Comparison of ENCODE assay signal across 10 mouse cellular contexts in genomic region chr6:127932697-127933096, GRCm38 (mm10). TPM values are rescaled to one million over a fixed set of nuclear protein-coding genes. Genes with fewer than 3 reads are reported as not detected.
DNase-seq lines count a peak whose midpoint lies in the region; ATAC-seq lines count a peak whose summit lies in the region.
"Had no signal": no experiment of that assay in that cellular context is flagged by ENCODE, and none has a peak within 500 bp of the region (broad histone marks: within the 10 kb centered on the region; RNA-seq: fewer than 3 reads in every experiment).

No protein-coding gene starts in this region.

- H3K9me3 ChIP-seq in embryonic facial prominence, embryonic 14.5 days (ENCODE audit: control insufficient read depth, low read length) = no peaks in the 10 kb centered on the region
- H3K9me3 ChIP-seq in forebrain, embryonic 14.5 days (replicated peaks; ENCODE audit: control insufficient read depth, low read length) = no peaks in the 10 kb centered on the region
- H3K9me3 ChIP-seq: heart, embryonic 15.5 days had no signal

- peaks cover 14% of the 10 kb centered on the region for H3K4me1 ChIP-seq in embryonic facial prominence, embryonic 14.5 days (ENCODE audit: control insufficient read depth, insufficient read depth, low read length)
- H3K4me1 ChIP-seq in forebrain, embryonic 14.5 days (ENCODE audit: control insufficient read depth, insufficient read depth, low read length) = no peaks in the 10 kb centered on the region

- H3K27me3 ChIP-seq in embryonic facial prominence, embryonic 14.5 days (replicated peaks; ENCODE audit: control insufficient read depth, insufficient read depth, low read length) = no peaks in the 10 kb centered on the region
- H3K27me3 ChIP-seq in forebrain, embryonic 14.5 days (replicated peaks; ENCODE audit: control insufficient read depth, insufficient read depth, low read length) = no peaks in the 10 kb centered on the region
- H3K27me3 ChIP-seq: heart, embryonic 15.5 days had no signal

- ATAC-seq in frontal cortex, adult (ENCODE audit: low TSS enrichment) = peak; percentile 78; the same call in 1 of the 2 replicates
- ATAC-seq in embryonic facial prominence, embryonic 14.5 days (ENCODE audit: low read depth) = peak; percentile 51
- no peak for ATAC-seq in forebrain, embryonic 14.5 days

- H3K36me3 ChIP-seq in embryonic facial prominence, embryonic 14.5 days (ENCODE audit: control insufficient read depth, insufficient read depth, low read length) = 0 out of 2 replicates have a peak, but pooled peaks cover 8% of the 10 kb centered on the region
- H3K36me3 ChIP-seq in forebrain, embryonic 14.5 days (ENCODE audit: control insufficient read depth, insufficient read depth, low read length) = no peaks in the 10 kb centered on the region
- H3K36me3 ChIP-seq: heart, embryonic 15.5 days had no signal

- 33% methylated on average over 5 of the region's 5 CpGs for WGBS in embryonic facial prominence, embryonic 14.5 days
- 80% methylated on average over 5 of the region's 5 CpGs for WGBS in forebrain, embryonic 14.5 days

- H3K4me2 ChIP-seq in embryonic facial prominence, embryonic 14.5 days (ENCODE audit: low read depth, low read length) = no peak overlapping the region
- no peak overlapping the region for H3K4me2 ChIP-seq in forebrain, embryonic 14.5 days (ENCODE audit: low read length)
- H3K4me2 ChIP-seq: heart, embryonic 15.5 days had no signal

- DNase-seq in frontal cortex, postnatal 36 days (ENCODE audit: low spot score in 2 of 2) = no peak
- peak; percentile 73 for DNase-seq in embryonic facial prominence, embryonic 14.5 days (ENCODE audit: low spot score)
- DNase-seq in kidney, adult 8-10 months = peak; percentile 11 to 32
- peak; percentile 63 for DNase-seq in lung, postnatal 36 days
- no peak for DNase-seq in thymus, postnatal 4 days
- no peak for DNase-seq in cerebellum, adult 11-12 months
- no peak for DNase-seq in forebrain, embryonic 14.5 days (ENCODE audit: low spot score)

- H3K27ac ChIP-seq in embryonic facial prominence, embryonic 14.5 days (replicated peaks; ENCODE audit: low read depth, low read length) = no peak overlapping the region
- no peak overlapping the region for H3K27ac ChIP-seq in forebrain, embryonic 14.5 days (ENCODE audit: low read depth, low read length)
- H3K27ac ChIP-seq: heart, embryonic 15.5 days; macrophage had no signal

- H3K4me3 ChIP-seq in embryonic facial prominence, embryonic 14.5 days (ENCODE audit: low read depth, low read length) = no peak overlapping the region
- H3K4me3 ChIP-seq in forebrain, embryonic 14.5 days (ENCODE audit: low read depth, low read length) = no peak overlapping the region
- H3K4me3 ChIP-seq: heart, embryonic 15.5 days had no signal

- H3K9ac ChIP-seq in embryonic facial prominence, embryonic 14.5 days (ENCODE audit: low read depth, low read length) = no peak overlapping the region
- no peak overlapping the region for H3K9ac ChIP-seq in forebrain, embryonic 14.5 days (ENCODE audit: low read length)
- H3K9ac ChIP-seq: heart, embryonic 15.5 days had no signal

RNA-seq across cellular contexts. Expression of gene Tspan11, which starts 45.3 kb away (rescaled TPM):
- polyA plus RNA-seq in embryonic facial prominence, embryonic 14.5 days (2014; fragmentation: Nextera tagmentation; extraction: Ambion mirVana) = 21.9 and 22.1 TPM in 2 replicates
- polyA plus RNA-seq in forebrain, embryonic 14.5 days (2014; fragmentation: Nextera tagmentation; extraction: Ambion mirVana) = 9.8 and 10.5 TPM in 2 replicates
- polyA plus RNA-seq: macrophage had no signal

Comparison
In these comparisons a context has a peak if more than half of its experiments do, and no peak if none do; other contexts are left out.
1. DNase-seq: peak in embryonic facial prominence, embryonic 14.5 days (single experiment), kidney, adult 8-10 months (2 of 2) and lung, postnatal 36 days (single experiment); none in frontal cortex, postnatal 36 days (0 of 2), thymus, postnatal 4 days (single experiment), cerebellum, adult 11-12 months (single experiment) and forebrain, embryonic 14.5 days (single experiment).